Mouse (Mus musculus): ENCODE measurements at regions not wholly inside any gene's neighbourhood (a gene's known extent, or its start where the extent isn't known, plus 50 kb on each side); places are given as distances from the start of the nearest gene placed in this dataset.
A peak's percentile ranks its signal among the peaks of the same experiment; 100 is the strongest.

DNA sequence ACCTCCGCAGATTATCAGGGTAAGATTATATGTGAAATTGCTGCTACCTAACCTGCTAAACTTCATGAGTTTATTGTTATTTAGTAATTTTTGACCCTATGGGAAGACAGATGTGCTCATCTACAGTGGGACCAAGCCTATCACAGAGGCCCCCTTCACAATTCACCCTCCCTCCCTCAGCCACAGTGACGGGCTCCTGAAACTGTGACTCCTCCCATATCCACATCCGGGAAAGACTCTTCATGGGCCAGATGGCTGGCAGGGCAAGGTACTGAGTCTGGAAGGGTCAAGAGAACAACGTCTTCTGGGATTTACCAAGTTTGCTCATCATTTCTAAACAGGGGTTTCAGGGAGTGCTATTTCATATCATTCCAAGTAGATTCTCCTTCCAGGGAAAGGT lies 84.1 kb upstream of the Irs2 start:
- no peak for DNase-seq

DNA sequence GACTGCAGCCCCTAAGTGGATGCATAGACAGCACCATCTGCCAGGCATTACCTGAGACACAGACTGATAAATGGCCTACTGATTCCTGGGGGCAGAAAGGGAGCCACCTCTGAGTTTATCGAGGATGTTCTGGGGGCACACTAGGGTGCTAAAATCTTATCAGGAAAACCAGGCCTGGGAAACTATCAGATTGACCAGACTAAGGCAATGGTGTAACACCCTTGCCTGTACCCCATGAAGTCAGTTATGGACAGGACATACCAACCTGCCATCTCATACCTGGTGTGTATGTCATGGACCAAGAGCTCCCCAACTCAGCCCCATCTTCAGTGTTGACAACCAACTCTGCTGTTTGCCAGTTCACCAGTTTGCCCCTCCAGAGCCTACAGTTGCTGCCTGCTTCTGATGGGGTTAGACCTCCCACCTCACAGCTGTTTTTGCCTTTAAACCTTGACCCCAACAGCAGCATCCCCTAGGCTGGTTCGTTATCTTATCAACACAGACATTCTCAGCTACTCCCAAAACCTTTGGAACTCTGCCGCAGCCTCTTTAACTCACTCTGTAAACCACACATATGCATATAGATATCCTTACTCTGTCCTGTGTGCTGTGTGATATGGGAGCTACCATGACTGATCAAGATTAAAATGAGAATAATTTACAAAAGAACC lies 83.6 kb upstream of the Irs2 start:
- DNase-seq, result no peak

DNA sequence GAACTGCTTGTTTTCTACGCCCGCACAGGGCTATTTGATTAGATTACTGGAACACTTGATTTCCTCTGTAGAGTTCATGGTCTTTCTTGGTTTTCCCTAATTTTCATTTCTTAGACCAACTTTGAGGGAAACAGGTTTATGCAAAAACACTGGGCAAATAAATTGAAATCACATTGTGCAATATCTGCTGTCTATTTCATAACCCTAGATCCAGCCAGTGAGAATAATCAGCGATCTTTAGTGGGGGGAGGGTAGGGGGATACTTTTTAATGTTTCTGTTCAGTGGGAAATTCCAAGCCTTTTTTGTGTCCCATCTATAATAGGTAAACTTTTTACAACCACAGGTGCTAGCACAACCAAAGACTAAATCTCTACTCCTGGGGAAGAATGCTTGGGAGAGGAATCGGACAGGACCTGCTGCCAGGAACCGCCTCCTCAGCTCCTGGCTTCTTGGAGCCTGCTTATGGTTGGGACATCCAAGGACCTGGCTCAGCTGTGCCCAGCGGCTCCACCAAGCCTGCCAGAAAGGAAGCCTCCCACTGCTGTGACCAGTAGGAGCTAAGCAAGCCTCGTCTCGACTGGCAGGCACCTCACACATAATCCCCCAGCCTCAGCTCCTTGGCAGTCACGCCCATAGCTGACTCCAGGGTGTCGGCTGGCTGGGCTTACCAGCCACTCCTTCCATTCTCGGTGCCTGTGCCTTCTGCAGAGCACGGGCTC lies 80.8 kb upstream of the Irs2 start:
- DNase-seq, result no peak

DNA sequence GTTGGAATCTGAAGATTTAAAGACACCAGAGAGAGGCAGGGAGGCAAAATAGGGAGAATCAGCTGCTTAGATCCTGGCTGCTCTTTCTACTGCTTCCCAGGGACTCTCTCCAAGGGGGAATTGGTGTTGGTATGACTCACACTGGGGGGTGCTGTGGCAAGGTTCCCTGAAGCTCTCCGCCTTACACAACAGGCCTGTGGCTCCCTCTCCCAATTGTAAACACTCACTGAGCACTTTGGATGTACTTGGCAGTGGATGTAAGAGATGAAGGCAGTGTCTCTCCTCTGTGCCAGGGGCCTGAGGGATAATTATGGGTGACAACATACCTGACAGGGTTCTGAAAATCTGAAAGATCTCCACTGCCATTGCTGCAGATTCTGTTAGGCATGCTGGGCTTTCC lies 77.0 kb upstream of the Irs2 start:
- no peak for DNase-seq

DNA sequence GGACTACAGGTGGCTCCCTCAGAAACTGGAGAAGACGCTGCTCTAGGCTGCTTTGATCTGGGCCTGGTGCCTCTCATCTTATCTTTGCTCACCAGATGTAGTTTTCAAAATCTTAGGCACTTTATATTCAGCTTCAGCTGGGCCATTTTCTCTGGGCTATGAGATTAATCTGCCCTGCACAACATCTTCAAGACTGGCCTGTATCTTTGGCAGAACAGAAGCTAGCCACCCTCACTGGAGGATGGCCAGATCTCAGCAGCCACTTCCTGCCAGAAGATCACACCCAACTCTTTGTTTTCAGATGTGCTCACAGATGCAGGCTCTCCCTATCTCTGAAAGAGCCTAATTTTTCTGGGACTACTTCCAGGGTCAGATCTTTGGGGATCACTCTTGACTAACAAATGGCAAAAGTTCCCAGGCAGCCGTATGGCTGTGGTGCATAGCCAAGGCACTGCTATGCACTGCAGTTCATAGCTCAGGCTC lies 75.8 kb upstream of the Irs2 start:
- no peak for DNase-seq

DNA sequence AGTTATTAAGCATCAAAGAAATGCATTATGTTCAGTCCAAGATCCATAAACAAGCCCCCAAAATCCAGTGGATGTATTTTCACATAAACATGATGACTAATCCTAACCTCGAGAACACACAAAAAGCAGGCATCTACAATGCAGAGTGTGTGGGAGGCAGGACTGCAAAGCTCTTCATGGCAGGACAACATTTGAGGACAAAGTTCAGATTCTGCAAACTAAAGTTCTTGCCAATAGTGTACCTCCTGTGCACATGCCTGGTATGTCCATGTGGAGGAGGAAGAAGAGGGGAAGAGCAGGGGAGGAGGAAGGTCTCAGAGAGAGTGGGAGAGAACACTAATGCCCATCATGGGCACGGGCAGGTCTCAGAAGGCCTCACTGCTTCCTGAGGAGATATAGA lies 72.6 kb upstream of the Irs2 start:
- DNase-seq, result peak; percentile 28

DNA sequence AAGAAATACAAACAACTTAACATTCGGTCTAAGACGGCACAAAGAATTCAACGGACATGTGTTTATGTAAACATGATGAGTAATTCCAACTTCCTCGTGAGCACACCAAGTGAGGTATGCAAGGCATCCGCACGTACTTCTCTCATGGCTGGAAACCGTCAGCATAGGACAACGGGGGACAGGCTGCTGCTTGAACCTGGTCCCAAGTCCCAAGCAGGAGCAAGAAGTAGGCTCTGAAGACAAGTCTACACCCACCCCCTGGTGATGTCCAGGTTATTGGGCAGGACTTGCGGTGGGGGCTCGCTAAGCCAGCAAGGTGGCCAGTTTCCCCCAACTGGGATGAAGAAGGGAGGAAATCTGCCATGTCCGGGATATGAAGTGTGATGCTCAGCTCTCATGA lies 71.5 kb upstream of the Irs2 start:
- no peak for DNase-seq

DNA sequence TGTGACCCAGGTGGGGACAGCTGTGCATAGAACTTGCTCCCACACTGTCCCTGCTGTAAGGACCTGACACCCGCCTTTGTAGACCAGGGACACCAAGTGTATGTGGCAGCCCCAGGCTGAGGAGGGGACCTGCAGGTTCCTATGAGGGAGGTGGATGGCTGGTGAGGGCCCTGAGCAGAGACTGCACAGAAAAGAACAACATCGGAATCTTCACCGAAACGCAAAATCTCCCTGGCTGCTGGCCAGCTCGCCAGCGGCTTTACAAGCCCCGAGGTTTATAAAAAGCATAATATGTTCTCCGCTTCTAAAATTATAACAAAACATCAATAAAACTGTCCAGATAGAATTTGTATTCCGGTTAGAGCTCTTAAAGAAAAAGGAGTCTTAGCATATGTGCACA lies 68.9 kb upstream of the Irs2 start:
- DNase-seq, result no peak

DNA sequence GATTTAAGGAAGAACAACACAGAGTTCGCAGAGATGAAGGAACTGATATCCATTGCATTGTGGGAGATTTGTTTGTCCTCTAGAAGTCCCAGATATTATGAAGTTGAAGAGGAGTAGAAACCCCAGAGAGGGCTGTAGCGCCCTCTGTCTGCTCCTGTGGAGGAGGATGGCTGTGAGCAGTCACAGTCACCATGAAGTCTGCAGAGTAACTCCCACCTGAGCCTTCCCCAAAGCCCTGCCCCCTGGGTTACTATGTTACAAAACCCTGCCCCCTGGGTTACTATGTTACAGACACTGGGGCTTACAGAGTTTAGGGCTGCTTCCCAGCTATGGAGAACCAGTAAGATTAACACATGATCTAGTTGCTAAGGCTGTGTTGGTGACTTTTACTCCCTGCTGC lies 62.9 kb upstream of the Irs2 start:
- peak; percentile 34 for DNase-seq

DNA sequence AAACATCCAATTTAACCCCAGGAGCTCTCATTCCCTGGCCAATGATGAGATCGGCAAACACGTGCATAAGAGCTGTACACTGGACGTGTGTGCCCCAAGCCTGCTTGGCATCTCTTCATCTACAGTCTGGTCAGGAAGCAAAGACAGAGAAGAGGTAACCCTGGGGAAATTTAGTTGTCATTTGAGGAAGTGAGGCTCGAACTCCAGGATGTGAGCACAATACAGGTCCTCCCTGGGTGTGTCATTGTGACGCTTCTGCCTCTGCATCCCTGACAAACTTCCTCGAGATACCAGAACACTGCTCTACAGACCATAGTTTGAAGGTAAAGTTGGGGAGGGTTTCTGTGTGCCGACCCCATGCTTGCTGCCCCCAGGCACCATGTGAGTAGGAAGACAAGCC lies 59.2 kb upstream of the Irs2 start:
- no peak for DNase-seq

DNA sequence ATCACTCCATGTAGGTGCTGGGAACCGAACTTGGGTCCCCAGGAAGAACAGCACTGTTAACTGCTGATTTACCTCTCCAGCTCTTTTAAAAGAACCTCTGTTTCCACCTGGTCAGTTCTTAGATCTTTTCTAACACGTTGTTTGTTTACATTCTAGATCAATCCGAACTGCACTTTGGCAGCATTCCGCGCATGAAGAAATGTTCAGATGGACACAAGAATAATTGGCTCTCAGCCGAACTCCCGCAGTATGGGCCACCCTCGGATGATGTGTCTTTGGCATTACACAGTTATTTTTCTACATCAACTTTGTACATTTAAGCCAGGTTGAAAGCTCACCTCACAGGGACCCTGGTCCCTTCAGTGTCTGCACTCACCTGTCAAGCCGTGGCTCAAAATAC lies 57.7 kb upstream of the Irs2 start:
- DNase-seq, result no peak

DNA sequence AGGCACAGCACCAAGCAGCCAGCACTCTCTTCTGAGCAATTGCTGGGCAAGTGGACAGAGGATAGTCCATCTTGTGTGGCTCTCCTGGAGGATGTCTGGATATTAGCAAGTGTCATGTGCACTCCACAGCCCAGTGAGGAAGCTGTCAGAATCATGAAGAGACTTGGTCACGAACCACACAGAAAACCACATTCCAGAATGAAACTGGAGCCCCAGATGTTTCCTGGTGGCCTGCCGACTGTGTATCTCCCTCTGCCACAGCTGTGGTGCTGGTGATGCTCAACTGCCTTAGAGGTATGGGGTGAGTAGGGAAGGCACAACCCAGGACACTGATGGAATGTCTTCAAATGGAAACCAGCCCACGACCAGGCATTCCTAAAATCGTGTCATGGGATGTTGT lies 57.0 kb upstream of the Irs2 start:
- no peak for DNase-seq

DNA sequence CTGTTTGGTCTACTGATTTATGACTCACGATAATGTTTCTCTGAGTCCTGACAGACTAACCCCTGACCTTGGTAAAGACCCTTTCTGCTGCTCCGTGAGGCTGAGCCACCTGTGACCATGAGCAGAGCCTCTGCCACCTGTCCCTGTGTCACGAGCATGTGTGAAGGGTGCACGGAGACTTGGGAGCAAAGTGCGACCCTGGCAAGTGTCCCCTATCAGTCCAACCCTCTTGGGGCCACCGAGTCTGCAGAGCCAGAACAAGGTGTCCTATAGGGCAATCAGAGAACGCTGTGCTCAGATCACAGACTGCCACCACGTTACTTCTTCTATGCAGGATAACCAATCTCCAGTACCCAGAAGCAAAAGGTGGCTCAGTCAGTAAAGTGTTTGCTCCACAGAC lies 54.8 kb upstream of the Irs2 start:
- DNase-seq, result no peak

DNA sequence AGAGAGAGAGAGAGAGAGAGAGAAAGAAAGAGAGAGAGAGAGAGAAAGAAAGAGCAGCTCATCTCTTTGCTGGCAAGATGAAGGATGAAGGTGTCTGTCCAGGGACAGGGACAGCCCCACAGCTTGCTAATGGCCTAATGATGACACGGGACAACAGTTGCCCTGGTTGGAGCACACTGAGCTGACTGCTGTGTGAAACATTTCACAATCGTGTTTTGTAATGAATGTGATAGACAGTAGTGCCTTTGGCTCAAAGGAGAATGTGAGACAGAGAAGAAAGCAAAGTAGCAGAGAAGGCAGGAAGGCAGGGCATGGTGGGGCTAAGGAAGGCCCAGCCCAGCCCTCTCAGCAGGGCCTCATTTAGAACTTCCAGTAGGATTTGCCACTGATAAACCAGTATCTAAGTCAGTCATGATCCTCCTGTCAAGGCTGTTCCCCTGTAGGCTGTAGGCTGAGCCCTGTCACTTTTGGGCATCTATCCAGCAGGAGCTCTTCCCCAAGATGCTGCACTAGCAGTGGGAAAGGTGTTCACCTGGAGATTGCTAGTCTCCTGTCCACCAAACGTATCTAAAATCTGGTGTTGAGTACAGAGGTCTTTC lies 54.2 kb upstream of the Irs2 start:
- DNase-seq, result no peak

DNA sequence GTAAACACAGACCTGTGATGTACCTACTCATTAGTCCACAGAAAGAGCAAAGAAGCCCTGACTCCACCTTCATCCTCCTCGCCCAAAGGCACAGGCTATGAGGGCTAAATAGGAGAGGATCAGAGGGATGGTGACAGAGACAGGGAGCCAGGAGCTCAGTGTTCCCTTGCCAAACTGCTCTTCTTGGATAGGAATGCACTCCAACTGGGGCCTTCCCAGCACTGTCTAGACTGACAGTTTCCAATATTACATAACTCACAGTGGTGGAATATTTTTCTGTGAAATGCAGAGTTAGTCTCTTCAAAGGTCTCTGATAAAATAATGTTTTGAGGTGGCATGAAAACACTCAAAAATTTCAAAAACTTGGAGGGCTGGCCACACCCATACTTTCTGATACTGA lies 53.5 kb upstream of the Irs2 start:
- DNase-seq, result no peak

DNA sequence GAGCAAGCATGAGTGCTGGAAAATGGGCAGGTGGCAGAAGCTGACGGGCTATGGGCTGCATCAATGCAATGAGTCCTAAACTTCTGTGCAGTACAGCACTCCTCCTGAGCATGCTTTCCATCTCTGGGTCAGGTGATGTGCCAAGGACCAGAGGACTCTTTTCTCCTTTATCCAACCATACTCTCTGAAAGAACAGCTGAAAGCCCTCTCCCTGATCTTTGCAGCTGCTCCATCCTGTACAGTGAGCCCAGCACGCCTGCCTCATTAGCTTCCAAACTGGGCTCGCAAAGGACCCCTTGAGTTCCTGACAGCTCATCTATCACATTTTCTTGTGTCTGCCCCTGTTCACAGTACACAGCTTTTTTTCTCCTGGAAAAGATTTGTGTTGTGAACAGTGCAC lies 52.3 kb upstream of the Irs2 start:
- DNase-seq, result no peak

DNA sequence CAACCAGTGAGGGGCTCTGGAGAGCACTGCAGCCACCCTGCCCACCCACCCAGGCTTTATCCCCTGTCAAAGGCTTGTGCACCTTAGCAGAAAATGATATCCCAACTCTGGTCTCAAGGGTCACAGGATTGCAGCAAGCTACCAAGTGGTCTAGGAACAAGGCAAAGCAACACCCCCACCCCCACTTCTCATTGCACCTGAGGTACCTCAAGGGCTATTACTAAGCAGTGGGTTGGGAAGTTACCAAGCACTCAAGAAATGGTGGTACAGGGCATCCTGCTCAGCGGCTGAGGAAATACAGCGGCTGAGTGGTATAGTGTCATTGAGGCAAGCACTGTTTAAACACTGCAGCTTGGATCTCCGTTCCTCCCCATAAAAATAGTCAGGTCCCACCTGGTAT lies 50.1 kb upstream of the Irs2 start:
- no peak for DNase-seq
